Mouse (Mus musculus) midbrain, embryonic 10.5 days (tissue): Measurements from ENCODE around the gene Adgrg5. TPM values are rescaled to one million over a fixed set of nuclear protein-coding genes. Genes with fewer than 3 reads are reported as not detected.

Experiments
- DNase-seq: peaks from one replicate; pipeline ENCODE4 v3.0.0-alpha.2; 2017; ENCODE audit warnings: low spot score
- H3K27ac ChIP-seq: fragments of 300-500 bp; sonication (generic); replicated peaks from 2 replicates; pipeline ENCODE4 v1.5.1; 2016; ENCODE audit warnings: mild to moderate bottlenecking
- H3K27me3 ChIP-seq: fragments of 300-500 bp; sonication (generic); 2 replicates; pipeline ENCODE4 v1.6.1; 2016; ENCODE audit warnings: low read depth, mild to moderate bottlenecking; ENCODE audit not compliant: poor library complexity, severe bottlenecking
- H3K36me3 ChIP-seq: fragments of 300-500 bp; sonication (generic); 2 replicates; pipeline ENCODE4 v1.6.1; 2016; ENCODE audit warnings: mild to moderate bottlenecking, moderate library complexity
- H3K4me1 ChIP-seq: fragments of 300-500 bp; sonication (generic); 2 replicates; pipeline ENCODE4 v1.6.1; 2016
- H3K4me3 ChIP-seq: fragments of 300-500 bp; sonication (generic); 2 replicates; pipeline ENCODE4 v1.5.1; 2016; ENCODE audit warnings: mild to moderate bottlenecking, moderate library complexity
- H3K9me3 ChIP-seq: fragments of 300-500 bp; sonication (generic); replicated peaks from 2 replicates; pipeline ENCODE4 v1.6.1; 2016; ENCODE audit warnings: mild to moderate bottlenecking
- WGBS: fragments of 180-500 bp; shearing (Covaris S2); methylation state at CpG from one replicate; pipeline ENCODE4 v1.1.7; 2016; 5-methylcytosine and 5-hydroxymethylcytosine counted together
- polyA plus RNA-seq: library from polyadenylated mRNA; unstranded; fragments of >200 nt; fragmentation: Nextera tagmentation; extraction: Ambion mirVana; gene quantifications from 2 replicates; pipeline ENCODE4 v1.2.1, GENCODE M21; 2016

Gene Adgrg5
- polyA plus RNA-seq, 1 experiment from 2014 or later = 0.74 TPM

- Histone ChIP-seq H3K4me1 (peaks cover 75% of the 10 kb centered on the region), H3K27me3 (peaks cover 15% of the 10 kb centered on the region; the same call in 1 of the 2 replicates), H3K36me3 (no peaks in the 10 kb centered on the region), H3K9me3 (no peaks in the 10 kb centered on the region), H3K27ac (peak overlapping the region; percentile 98), H3K4me3 (no peak overlapping the region)
- WGBS = 70% methylated on average over 11 of the region's 11 CpGs
- no peak for DNase-seq
Observed at GRCm38 (mm10) chr8:94990598-94991453, 67.3 kb downstream of the Adgrg5 start.

DNA sequence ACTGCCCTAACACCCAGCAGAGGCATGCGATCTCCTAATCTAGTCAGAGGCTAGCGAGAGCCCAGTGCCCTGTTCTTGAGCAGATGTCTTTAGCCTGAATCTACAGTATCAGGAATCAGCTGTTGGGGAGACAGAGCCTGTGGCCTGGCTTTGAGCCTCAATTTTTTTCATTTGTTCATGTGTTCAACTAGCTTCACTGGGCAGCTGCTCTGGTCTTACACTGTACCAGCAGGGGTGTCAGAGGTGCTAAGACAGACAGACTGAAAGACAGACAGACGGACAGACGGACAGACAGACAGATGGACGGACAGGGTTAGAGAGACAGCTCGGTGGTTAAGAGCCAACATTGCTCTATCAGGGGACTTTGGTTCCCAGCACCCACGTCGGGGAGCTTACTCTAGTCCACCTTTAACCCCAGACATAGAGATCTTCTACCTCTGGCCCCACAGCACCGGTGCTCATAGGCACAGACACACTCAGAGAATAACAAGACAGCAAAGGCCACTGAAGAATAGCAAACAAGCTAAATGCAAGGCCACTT, 68.0 kb downstream of the Adgrg5 start:
- Histone ChIP-seq H3K4me3 (no peak overlapping the region), H3K27ac (peak overlapping the region; percentile 98), H3K36me3 (no peaks in the 10 kb centered on the region), H3K9me3 (no peaks in the 10 kb centered on the region), H3K4me1 (peaks cover 75% of the 10 kb centered on the region), H3K27me3 (peaks cover 12% of the 10 kb centered on the region; the same call in 1 of the 2 replicates)
- 88% methylated on average over 9 of the region's 9 CpGs for WGBS
- DNase-seq = no peak

DNA sequence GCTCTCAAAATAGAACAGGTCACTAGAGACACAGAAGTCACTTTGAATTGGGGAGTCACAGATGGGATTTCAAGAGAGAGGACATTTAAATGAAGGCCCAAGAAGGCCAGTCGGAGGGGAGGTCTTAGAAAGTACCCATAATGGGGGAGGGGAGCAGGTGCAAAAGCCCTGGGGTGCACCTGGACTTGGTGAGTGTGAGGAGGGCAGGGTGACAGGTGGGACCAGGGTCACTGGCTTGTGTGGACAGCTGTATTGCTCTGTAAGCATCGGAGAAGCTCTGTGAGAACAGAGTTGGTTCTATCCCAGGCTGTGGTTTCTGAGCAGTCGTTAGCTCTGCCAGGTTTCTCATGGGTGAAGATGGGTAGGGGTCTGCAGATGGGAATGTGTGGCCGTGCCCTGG, 68.5 kb downstream of the Adgrg5 start:
- no peak for DNase-seq
- Histone ChIP-seq H3K27me3 (0 out of 2 replicates have a peak, but pooled peaks cover 7% of the 10 kb centered on the region), H3K27ac (peak overlapping the region; percentile 98), H3K36me3 (peaks cover 2% of the 10 kb centered on the region; the same call in 1 of the 2 replicates), H3K4me3 (no peak overlapping the region), H3K4me1 (peaks cover 75% of the 10 kb centered on the region), H3K9me3 (no peaks in the 10 kb centered on the region)
- 90% methylated on average over 4 of the region's 4 CpGs for WGBS

DNA sequence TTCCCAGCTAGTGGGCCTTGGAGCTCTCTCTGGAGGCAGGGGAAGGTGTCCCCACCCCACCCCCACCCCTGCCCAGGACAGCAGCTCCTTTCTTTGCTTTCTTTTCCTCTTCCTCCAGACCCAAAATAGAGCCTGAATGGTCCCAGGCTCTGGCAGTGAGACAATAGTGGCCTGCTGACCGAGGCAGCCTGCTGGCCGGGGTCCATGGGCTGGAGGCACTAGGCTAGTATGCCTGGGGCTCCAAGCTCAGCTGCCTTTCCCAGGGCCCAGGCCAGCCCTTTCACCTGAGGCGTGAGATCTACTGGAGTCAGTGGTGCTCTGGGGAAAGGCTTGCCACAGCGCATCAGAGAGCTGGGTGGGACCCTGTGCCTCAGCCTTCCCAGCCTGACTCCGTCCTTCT, 69.0 kb downstream of the Adgrg5 start:
- peaks cover 7% of the 10 kb centered on the region for H3K36me3 ChIP-seq
- 44% methylated on average over 5 of the region's 5 CpGs for WGBS
- no peak overlapping the region for H3K4me3 ChIP-seq
- 0 out of 2 replicates have a peak, but pooled peaks cover 4% of the 10 kb centered on the region for H3K27me3 ChIP-seq
- H3K4me1 ChIP-seq = peaks cover 75% of the 10 kb centered on the region
- DNase-seq = no peak
- H3K9me3 ChIP-seq = no peaks in the 10 kb centered on the region
- peak overlapping the region; percentile 98 for H3K27ac ChIP-seq

Other genes with a start within 250 kb of the Adgrg5 start
- gene Pllp, start 227.4 kb upstream of the Adgrg5 start, polyA plus RNA-seq = 0.34 and 0.36 TPM in 2 replicates
- not detected in 2 replicates for gene Ccl22, start 178.1 kb upstream of the Adgrg5 start, polyA plus RNA-seq
- gene Cx3cl1, start 151.7 kb upstream of the Adgrg5 start, polyA plus RNA-seq = 13.6 and 14.3 TPM in 2 replicates
- gene Ccl17, start 113.2 kb upstream of the Adgrg5 start, polyA plus RNA-seq = not detected in 2 replicates
- 50.4 and 52.6 TPM in 2 replicates for gene Coq9, start 85.4 kb upstream of the Adgrg5 start, polyA plus RNA-seq
- 185 and 201 TPM in 2 replicates for gene Ciapin1, start 85.3 kb upstream of the Adgrg5 start, polyA plus RNA-seq
- 163 and 176 TPM in 2 replicates for gene Polr2c, start 66.2 kb upstream of the Adgrg5 start, polyA plus RNA-seq
- gene Dok4, start 47.4 kb upstream of the Adgrg5 start, polyA plus RNA-seq = 11.3 and 14.5 TPM in 2 replicates
- gene Ccdc102a, start 5.6 kb upstream of the Adgrg5 start, polyA plus RNA-seq = 13.0 and 13.1 TPM in 2 replicates
- 116 and 163 TPM in 2 replicates for gene Adgrg1, start 51.1 kb downstream of the Adgrg5 start, polyA plus RNA-seq
- 3.8 and 3.9 TPM in 2 replicates for gene Adgrg3, start 94.0 kb downstream of the Adgrg5 start, polyA plus RNA-seq
- gene Drc7, start 131.4 kb downstream of the Adgrg5 start, polyA plus RNA-seq = 0.11 and 0.14 TPM in 2 replicates
- 32.0 and 34.2 TPM in 2 replicates for gene Katnb1, start 157.5 kb downstream of the Adgrg5 start, polyA plus RNA-seq